Mouse (Mus musculus): Measurements from ENCODE around the gene Rnf217.

GRCm38 (mm10) chr10:31504134-31504551 is 104.8 kb downstream of the Rnf217 start:
- TF ChIP-seq CTCF (IDR thresholded peaks at IDR 0.05; ENCODE audit: extremely low read depth, insufficient read depth, insufficient read length, insufficient replicate concordance) = no peak
- TF ChIP-seq POLR2A (IDR thresholded peaks at IDR 0.05; ENCODE audit: low read depth, low read length) = no peak

Data from spleen, adult 2 months (tissue).